Mouse (Mus musculus): ENCODE measurements around the gene 1600015I10Rik.

The 1600015I10Rik gene

DNA sequence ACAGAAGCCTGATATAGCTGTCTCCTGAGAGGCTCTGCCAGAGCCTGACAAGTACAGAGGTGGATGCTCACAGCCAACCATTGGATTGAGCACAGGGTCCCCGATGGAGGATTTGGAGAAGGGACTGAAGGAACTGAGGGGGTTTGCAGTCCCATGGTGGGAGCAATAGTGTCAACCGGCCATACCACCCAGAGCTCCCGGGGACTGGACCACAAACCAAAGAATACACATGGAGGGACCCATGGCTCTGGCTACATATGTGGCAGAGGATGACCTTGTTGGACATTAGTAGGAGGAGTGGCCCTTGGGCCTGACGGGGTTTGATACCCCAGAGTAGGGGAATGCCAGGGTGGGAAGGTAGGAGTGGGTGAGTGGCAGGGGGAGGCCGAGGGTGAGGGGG is 37.0 kb downstream of the 1600015I10Rik start:
- DNase-seq (ENCODE audit: low spot score), result peak; percentile 33

- no peak for DNase-seq (ENCODE audit: low spot score)
These were observed 38.2 kb downstream of the 1600015I10Rik start for GRCm38 (mm10) chr6:48967868-48968267.

- DNase-seq (ENCODE audit: low spot score), result no peak
These were observed 45.0 kb downstream of the 1600015I10Rik start, which contains the start of gene Doxl2 for GRCm38 (mm10) chr6:48974663-48975062. TSS of gene Doxl2 (plus strand) at chr6:48974963.

- no peak for DNase-seq (ENCODE audit: low spot score)
These were observed 49.9 kb downstream of the 1600015I10Rik start for GRCm38 (mm10) chr6:48979616-48980015.

GRCm38 (mm10) chr6:48982305-48982704 is 52.6 kb downstream of the 1600015I10Rik start:
- no peak for DNase-seq (ENCODE audit: low spot score)
